Mouse (Mus musculus) heart, embryonic 11.5 days (tissue): ENCODE results near the gene Coil. TPM values are rescaled to one million over a fixed set of nuclear protein-coding genes. Genes with fewer than 3 reads are reported as not detected.
"Not testable (repeated sequence)": the region's sequence is repeated elsewhere in the genome, so short reads cannot be mapped to it uniquely, and the experiment has no call there.

Experiments
- ATAC-seq: fragments of 200-750 bp; cut with Nextera tagmentation; replicated peaks from 2 replicates; pipeline ENCODE4 v1.8.0; 2017; ENCODE audit warnings: moderate library complexity; ENCODE audit not compliant: insufficient number of reproducible peaks, low FRiP score, low TSS enrichment
- H3K27ac ChIP-seq: fragments of 300-500 bp; sonication (generic); 2 replicates; pipeline ENCODE4 v1.5.1; 2014; ENCODE audit warnings: mild to moderate bottlenecking, low read depth, low read length
- H3K27me3 ChIP-seq: fragments of 300-500 bp; sonication (generic); 2 replicates; pipeline ENCODE4 v1.6.1; 2014; ENCODE audit warnings: mild to moderate bottlenecking, low read length, mixed read lengths; ENCODE audit not compliant: control insufficient read depth, insufficient read depth
- H3K36me3 ChIP-seq: fragments of 300-500 bp; sonication (generic); 2 replicates; pipeline ENCODE4 v1.6.1; 2014; ENCODE audit warnings: mild to moderate bottlenecking, low read length, moderate library complexity, mixed read lengths; ENCODE audit not compliant: control insufficient read depth, insufficient read depth
- H3K4me1 ChIP-seq: fragments of 300-500 bp; sonication (generic); 2 replicates; pipeline ENCODE4 v1.6.1; 2014; ENCODE audit warnings: low read length; ENCODE audit not compliant: control insufficient read depth, insufficient read depth
- H3K4me2 ChIP-seq: fragments of 300-500 bp; sonication (generic); 2 replicates; pipeline ENCODE4 v1.6.1; 2014; ENCODE audit warnings: mild to moderate bottlenecking, moderate library complexity
- H3K4me3 ChIP-seq: fragments of 300-500 bp; sonication (generic); 2 replicates; pipeline ENCODE4 v1.5.1; 2014; ENCODE audit warnings: low read depth, low read length
- H3K9ac ChIP-seq: fragments of 300-500 bp; sonication (generic); 2 replicates; pipeline ENCODE4 v1.6.1; 2014; ENCODE audit warnings: mild to moderate bottlenecking, low read depth, low read length, moderate library complexity
- H3K9me3 ChIP-seq: fragments of 300-500 bp; sonication (generic); replicated peaks from 2 replicates; pipeline ENCODE4 v1.6.1; 2016; ENCODE audit warnings: low read length; ENCODE audit not compliant: control insufficient read depth
- WGBS: fragments of 180-500 bp; shearing (Covaris S2); extraction: QIAGEN DNeasy Blood & Tissue Kit; methylation state at CpG from one replicate; pipeline ENCODE4 v1.1.7; 2014; ENCODE audit not compliant: insufficient replicate concordance; 5-methylcytosine and 5-hydroxymethylcytosine counted together
- polyA plus RNA-seq: library from polyadenylated mRNA; unstranded; fragments of >200 nt; fragmentation: Nextera tagmentation; extraction: Ambion mirVana; gene quantifications from 2 replicates; pipeline ENCODE4 v1.2.1, GENCODE M21; 2014

The Coil gene
- polyA plus RNA-seq, 1 experiment from 2014 or later: 9.0 TPM

- H3K27ac ChIP-seq: no peak overlapping the region
- no peak overlapping the region for H3K4me2 ChIP-seq
- H3K27me3 ChIP-seq: no peaks in the 10 kb centered on the region
- H3K36me3 ChIP-seq: no peaks in the 10 kb centered on the region
- peaks cover 5% of the 10 kb centered on the region; the same call in 1 of the 2 replicates for H3K4me1 ChIP-seq
- H3K4me3 ChIP-seq: no peak overlapping the region
- H3K9ac ChIP-seq: no peak overlapping the region
- no peaks in the 10 kb centered on the region for H3K9me3 ChIP-seq
- 76% methylated on average over 6 of the region's 6 CpGs for WGBS
- ATAC-seq: no peak
Observed at GRCm38 (mm10) chr11:89030552-89030951, 60.5 kb downstream of the Coil start.

- H3K27me3 ChIP-seq: no peaks in the 10 kb centered on the region
- ATAC-seq: no peak
- WGBS: 57% methylated on average over 1 of the region's 1 CpGs
- no peak overlapping the region for H3K4me2 ChIP-seq
- peaks cover 5% of the 10 kb centered on the region; the same call in 1 of the 2 replicates for H3K4me1 ChIP-seq
- no peaks in the 10 kb centered on the region for H3K9me3 ChIP-seq
- H3K27ac ChIP-seq: no peak overlapping the region
- H3K36me3 ChIP-seq: no peaks in the 10 kb centered on the region
- no peak overlapping the region for H3K4me3 ChIP-seq
- H3K9ac ChIP-seq: no peak overlapping the region
Observed at GRCm38 (mm10) chr11:89031189-89031588, 61.1 kb downstream of the Coil start.

- Histone ChIP-seq H3K4me1 (no peaks in the 10 kb centered on the region), H3K4me3 (no peak overlapping the region), H3K9ac (no peak overlapping the region), H3K36me3 (no peaks in the 10 kb centered on the region), H3K27me3 (no peaks in the 10 kb centered on the region), H3K4me2 (no peak overlapping the region), H3K27ac (no peak overlapping the region), H3K9me3 (no peaks in the 10 kb centered on the region)
- ATAC-seq: no peak
Observed at GRCm38 (mm10) chr11:89034592-89034991, 64.5 kb downstream of the Coil start.

- no peaks in the 10 kb centered on the region for H3K4me1 ChIP-seq
Observed at GRCm38 (mm10) chr11:89035552-89035951, 65.5 kb downstream of the Coil start.

GRCm38 (mm10) chr11:89038496-89038895 lies 68.4 kb downstream of the Coil start:
- 91% methylated on average over 6 of the region's 6 CpGs for WGBS

More at GRCm38 (mm10) chr11:89035552-89035951, 65.5 kb downstream of the Coil start:
- 78% methylated on average over 3 of the region's 3 CpGs for WGBS
- peaks cover 4% of the 10 kb centered on the region; the same call in 1 of the 2 replicates for H3K36me3 ChIP-seq
- no peak overlapping the region for H3K27ac ChIP-seq
- no peaks in the 10 kb centered on the region for H3K27me3 ChIP-seq
- no peak for ATAC-seq
- no peak overlapping the region for H3K4me2 ChIP-seq
- H3K4me3 ChIP-seq: no peak overlapping the region
- no peak overlapping the region for H3K9ac ChIP-seq
- H3K9me3 ChIP-seq: no peaks in the 10 kb centered on the region

GRCm38 (mm10) chr11:89039325-89039724 lies 69.3 kb downstream of the Coil start:
- ATAC-seq: no peak
- Histone ChIP-seq H3K4me3 (no peak overlapping the region), H3K9me3 (no peaks in the 10 kb centered on the region), H3K4me1 (no peaks in the 10 kb centered on the region), H3K4me2 (no peak overlapping the region), H3K36me3 (peaks cover 12% of the 10 kb centered on the region), H3K27ac (no peak overlapping the region), H3K9ac (no peak overlapping the region), H3K27me3 (no peaks in the 10 kb centered on the region)
- 24% methylated on average over 3 of the region's 3 CpGs for WGBS

More at GRCm38 (mm10) chr11:89038496-89038895, 68.4 kb downstream of the Coil start:
- no peak overlapping the region for H3K4me3 ChIP-seq
- no peak for ATAC-seq
- H3K4me1 ChIP-seq: no peaks in the 10 kb centered on the region
- H3K4me2 ChIP-seq: no peak overlapping the region
- H3K9me3 ChIP-seq: no peaks in the 10 kb centered on the region
- H3K9ac ChIP-seq: no peak overlapping the region
- no peaks in the 10 kb centered on the region for H3K27me3 ChIP-seq
- peaks cover 12% of the 10 kb centered on the region; the same call in 1 of the 2 replicates for H3K36me3 ChIP-seq
- H3K27ac ChIP-seq: no peak overlapping the region

- WGBS: 85% methylated on average over 6 of the region's 7 CpGs
- H3K27me3 ChIP-seq, H3K27ac ChIP-seq, H3K4me3 ChIP-seq, H3K4me2 ChIP-seq, H3K9me3 ChIP-seq, H3K4me1 ChIP-seq, H3K9ac ChIP-seq, ATAC-seq: not testable (repeated sequence)
- peaks cover 26% of the 10 kb centered on the region for H3K36me3 ChIP-seq
Observed at GRCm38 (mm10) chr11:89041073-89041472, 71.0 kb downstream of the Coil start.

Other genes starting within 250 kb of the Coil start
- 24.4 and 24.7 TPM in 2 replicates for gene Akap1, start 105.7 kb upstream of the Coil start, polyA plus RNA-seq
- 51.2 and 58.0 TPM in 2 replicates for gene Scpep1, start 14.8 kb upstream of the Coil start, polyA plus RNA-seq
- gene Elobl, start 3.3 kb upstream of the Coil start, polyA plus RNA-seq: not detected in 2 replicates
- 9.4 and 14.9 TPM in 2 replicates for gene Trim25, start 29.1 kb downstream of the Coil start, polyA plus RNA-seq
- gene Dgke, start 96.6 kb downstream of the Coil start, polyA plus RNA-seq: 4.2 and 4.5 TPM in 2 replicates
- not detected in 2 replicates for gene Gm525, start 103.6 kb downstream of the Coil start, polyA plus RNA-seq